Mouse (Mus musculus) neural tube, embryonic 15.5 days (tissue): ENCODE results near the gene Gm2663. TPM values are rescaled to one million over a fixed set of nuclear protein-coding genes. Genes with fewer than 3 reads are reported as not detected.
"Not testable (repeated sequence)": the region's sequence is repeated elsewhere in the genome, so short reads cannot be mapped to it uniquely, and the experiment has no call there.

Source experiments
- ATAC-seq: fragments of 200-750 bp; cut with Nextera tagmentation; 2 replicates; pipeline ENCODE4 v1.8.0; 2017; ENCODE audit warnings: mild to moderate bottlenecking, moderate TSS enrichment, moderate library complexity; ENCODE audit not compliant: low FRiP score
- H3K27ac ChIP-seq: fragments of 300-500 bp; sonication (generic); replicated peaks from 2 replicates; pipeline ENCODE4 v1.5.1; 2015; ENCODE audit warnings: mild to moderate bottlenecking, inconsistent platforms
- H3K27me3 ChIP-seq: fragments of 300-500 bp; sonication (generic); replicated peaks from 2 replicates; pipeline ENCODE4 v1.6.1; 2015; ENCODE audit warnings: inconsistent platforms
- H3K36me3 ChIP-seq: fragments of 300-500 bp; sonication (generic); 2 replicates; pipeline ENCODE4 v1.6.1; 2015; ENCODE audit warnings: inconsistent platforms
- H3K4me1 ChIP-seq: fragments of 300-500 bp; sonication (generic); 2 replicates; pipeline ENCODE4 v1.6.1; 2015; ENCODE audit warnings: inconsistent platforms
- H3K4me2 ChIP-seq: fragments of 300-500 bp; sonication (generic); 2 replicates; pipeline ENCODE4 v1.6.1; 2015; ENCODE audit warnings: inconsistent platforms, mild to moderate bottlenecking, moderate library complexity
- H3K4me3 ChIP-seq: fragments of 300-500 bp; sonication (generic); replicated peaks from 2 replicates; pipeline ENCODE4 v1.5.1; 2015; ENCODE audit warnings: mild to moderate bottlenecking, inconsistent platforms
- H3K9ac ChIP-seq: fragments of 300-500 bp; sonication (generic); replicated peaks from 2 replicates; pipeline ENCODE4 v1.6.1; 2015; ENCODE audit warnings: mild to moderate bottlenecking, inconsistent platforms
- H3K9me3 ChIP-seq: fragments of 300-500 bp; sonication (generic); replicated peaks from 2 replicates; pipeline ENCODE4 v1.6.1; 2016; ENCODE audit warnings: inconsistent platforms
- WGBS: fragments of 180-500 bp; shearing (Covaris S2); methylation state at CpG from one replicate; pipeline ENCODE4 v1.1.7; 2015; ENCODE audit warnings: mixed read lengths; 5-methylcytosine and 5-hydroxymethylcytosine counted together
- polyA plus RNA-seq: library from polyadenylated mRNA; unstranded; fragments of >200 nt; fragmentation: Nextera tagmentation; extraction: Ambion mirVana; gene quantifications from 2 replicates; pipeline ENCODE4 v1.2.1, GENCODE M21; 2015

The Gm2663 gene
- polyA plus RNA-seq = not detected in 2 replicates

DNA sequence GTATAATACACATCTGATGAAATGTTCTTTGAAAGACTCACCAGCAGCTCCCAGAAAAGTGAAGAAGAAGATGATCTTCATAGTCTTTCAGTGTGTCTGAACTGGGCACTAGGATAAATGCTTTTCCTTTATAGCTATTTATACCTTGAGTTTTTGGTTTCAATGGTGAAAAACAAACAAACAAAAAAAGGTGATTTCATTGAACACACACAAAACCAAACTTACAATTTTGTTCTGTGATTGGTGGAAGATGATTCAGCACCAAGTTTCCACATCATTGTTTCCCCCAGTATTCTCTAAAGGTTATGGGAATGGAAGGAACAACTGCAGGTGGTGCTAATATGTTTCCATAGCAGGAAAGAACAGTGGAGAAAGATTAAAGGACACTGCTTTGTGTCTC lies at the start of gene Gm2663:
Gene Gm2663, minus strand, starts transcription at position 101 of the 400 bp plus-strand sequence.
- not testable (repeated sequence) for ATAC-seq, H3K4me3 ChIP-seq, H3K4me1 ChIP-seq, H3K9ac ChIP-seq, H3K4me2 ChIP-seq, H3K36me3 ChIP-seq, H3K9me3 ChIP-seq, H3K27ac ChIP-seq, H3K27me3 ChIP-seq

DNA sequence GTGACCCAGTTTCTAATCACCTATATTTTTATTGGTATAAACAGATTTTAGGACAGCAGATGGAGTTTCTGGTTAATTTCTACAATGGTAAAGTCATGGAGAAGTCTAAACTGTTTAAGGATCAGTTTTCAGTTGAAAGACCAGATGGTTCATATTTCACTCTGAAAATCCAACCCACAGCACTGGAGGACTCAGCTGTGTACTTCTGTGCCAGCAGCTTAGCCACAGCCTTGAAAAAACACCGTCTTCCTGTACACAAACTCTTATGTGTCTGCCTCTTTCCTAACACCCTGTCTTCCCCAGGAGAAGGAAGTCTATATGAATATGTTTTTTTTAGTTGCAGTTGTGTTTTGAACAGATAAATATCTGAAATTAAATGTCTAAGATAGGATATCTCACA lies 49.3 kb upstream of the Gm2663 start:
- Histone ChIP-seq H3K9ac (no peak overlapping the region), H3K4me3 (no peak overlapping the region), H3K36me3 (no peaks in the 10 kb centered on the region), H3K27ac (no peak overlapping the region), H3K4me2 (no peak overlapping the region), H3K9me3 (no peaks in the 10 kb centered on the region), H3K27me3 (no peaks in the 10 kb centered on the region), H3K4me1 (no peaks in the 10 kb centered on the region)
- 80% methylated on average over 1 of the region's 1 CpGs for WGBS
- ATAC-seq = no peak

DNA sequence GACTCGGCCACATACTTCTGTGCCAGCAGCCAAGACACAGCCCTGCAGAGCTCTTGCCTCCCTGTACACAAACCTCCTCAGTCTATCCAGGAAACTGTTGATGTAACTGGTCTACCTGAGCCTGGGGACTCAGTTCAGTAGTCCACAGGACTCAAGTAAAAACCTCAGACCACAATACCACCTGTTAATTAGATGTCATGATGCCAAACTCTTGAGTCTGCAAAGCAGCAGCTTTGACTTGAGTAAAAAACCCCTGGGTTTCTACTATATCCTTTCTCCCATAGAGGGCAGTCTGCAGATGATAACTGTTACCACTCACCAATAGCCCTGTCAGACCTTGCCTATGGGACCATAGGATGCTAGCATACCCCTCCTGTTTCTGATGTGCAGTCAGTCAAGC lies 48.7 kb upstream of the Gm2663 start:
- no peaks in the 10 kb centered on the region for H3K27me3 ChIP-seq
- no peak overlapping the region for H3K27ac ChIP-seq
- H3K9ac ChIP-seq = no peak overlapping the region
- no peak overlapping the region for H3K4me2 ChIP-seq
- H3K4me1 ChIP-seq = no peaks in the 10 kb centered on the region
- no peaks in the 10 kb centered on the region for H3K36me3 ChIP-seq
- 86% methylated on average over 1 of the region's 1 CpGs for WGBS
- no peak for ATAC-seq
- H3K9me3 ChIP-seq = no peaks in the 10 kb centered on the region
- H3K4me3 ChIP-seq = no peak overlapping the region

DNA sequence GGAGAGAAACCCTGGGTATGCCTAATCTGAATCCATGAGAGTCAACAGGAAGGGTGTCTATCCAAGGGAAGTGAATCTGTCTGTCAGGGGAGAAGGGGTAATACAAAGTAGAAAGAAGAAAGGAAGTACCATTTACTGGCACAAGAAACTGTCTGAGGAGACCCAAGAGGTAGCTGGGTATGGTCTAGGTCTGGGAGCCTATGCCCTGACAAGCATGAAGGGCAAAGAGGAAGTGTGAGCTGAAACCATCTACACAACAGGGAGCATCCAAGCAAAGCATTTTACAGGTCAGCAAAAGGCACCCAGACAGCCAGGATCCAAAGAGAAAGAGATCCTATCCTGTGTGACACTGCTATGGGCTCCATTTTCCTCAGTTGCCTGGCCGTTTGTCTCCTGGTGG lies 47.9 kb upstream of the Gm2663 start:
- Histone ChIP-seq H3K4me3 (no peak overlapping the region), H3K9me3 (no peaks in the 10 kb centered on the region), H3K9ac (no peak overlapping the region), H3K27ac (no peak overlapping the region), H3K4me2 (no peak overlapping the region), H3K36me3 (no peaks in the 10 kb centered on the region), H3K4me1 (no peaks in the 10 kb centered on the region), H3K27me3 (no peaks in the 10 kb centered on the region)
- no peak for ATAC-seq
- 85% methylated on average over 1 of the region's 1 CpGs for WGBS

DNA sequence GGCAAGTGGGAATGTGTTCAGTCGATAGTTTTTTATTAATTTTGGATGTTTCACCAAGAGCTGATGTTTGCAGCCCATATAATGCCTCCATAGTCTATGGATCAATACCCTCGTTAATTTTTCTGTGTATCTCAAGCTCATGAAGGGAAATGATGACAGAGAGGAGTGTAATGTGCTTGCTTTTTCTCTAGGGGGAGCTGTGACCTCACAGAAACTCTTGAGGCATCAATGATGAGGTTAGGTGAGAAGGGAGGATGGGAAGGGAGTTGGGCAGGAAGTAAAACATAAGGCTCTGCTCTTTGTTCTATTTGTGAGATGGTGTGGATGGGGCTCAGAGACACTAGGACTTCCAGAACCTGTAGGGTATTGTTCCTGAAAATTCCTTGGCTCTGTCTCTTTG lies 47.3 kb upstream of the Gm2663 start:
- ATAC-seq = no peak
- no peak overlapping the region for H3K27ac ChIP-seq
- 65% methylated on average over 2 of the region's 2 CpGs for WGBS

DNA sequence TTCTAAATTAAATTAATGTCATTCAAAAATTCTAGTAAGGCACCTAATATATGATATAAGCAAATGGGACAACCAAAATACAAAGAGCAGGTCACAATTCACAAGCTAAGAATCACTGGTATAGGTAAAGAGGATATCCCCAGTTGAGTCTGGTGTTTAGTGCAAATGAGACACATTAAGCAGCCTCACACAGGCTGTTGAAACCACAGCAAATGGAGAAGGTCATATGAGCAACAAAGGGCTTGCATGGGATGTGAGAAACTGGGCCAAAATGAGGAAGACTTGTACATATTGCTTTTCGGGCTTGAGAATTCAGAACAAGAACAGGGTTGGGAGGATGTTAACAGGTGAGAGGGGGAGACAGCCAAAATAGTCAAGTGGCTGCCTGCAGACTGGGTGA lies 45.5 kb upstream of the Gm2663 start:
- ATAC-seq = no peak
- H3K4me3 ChIP-seq = no peak overlapping the region
- H3K36me3 ChIP-seq = no peaks in the 10 kb centered on the region
- H3K9me3 ChIP-seq = no peaks in the 10 kb centered on the region
- H3K27ac ChIP-seq = no peak overlapping the region
- WGBS = 91% methylated on average over 1 of the region's 1 CpGs
- H3K27me3 ChIP-seq = no peaks in the 10 kb centered on the region
- no peaks in the 10 kb centered on the region for H3K4me1 ChIP-seq
- H3K9ac ChIP-seq = no peak overlapping the region
- H3K4me2 ChIP-seq = no peak overlapping the region

More for the DNA sequence above, 47.3 kb upstream of the Gm2663 start:
- Histone ChIP-seq H3K36me3 (no peaks in the 10 kb centered on the region), H3K4me1 (no peaks in the 10 kb centered on the region), H3K9me3 (no peaks in the 10 kb centered on the region), H3K4me3 (no peak overlapping the region), H3K27me3 (no peaks in the 10 kb centered on the region), H3K4me2 (no peak overlapping the region), H3K9ac (no peak overlapping the region)

DNA sequence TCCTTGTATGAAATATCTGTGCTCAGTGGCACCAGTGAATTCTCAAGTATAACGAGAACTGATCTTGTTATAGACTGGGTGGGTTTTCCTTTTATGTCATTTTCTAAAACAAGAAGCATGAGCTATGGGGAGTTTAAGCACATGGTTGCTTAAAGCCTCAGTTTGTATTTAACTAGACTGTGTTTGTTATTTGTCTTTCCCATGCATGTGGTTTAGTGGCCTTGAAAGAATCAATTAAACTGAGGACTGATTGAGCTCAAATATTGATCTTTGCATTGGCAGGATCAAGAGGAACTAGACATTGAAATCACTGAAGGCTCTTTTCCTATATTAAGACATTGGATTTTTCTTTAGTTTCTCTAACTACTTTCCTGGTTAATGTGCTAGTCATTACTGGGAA lies 45.0 kb upstream of the Gm2663 start:
- no peak overlapping the region for H3K27ac ChIP-seq
- no peak for ATAC-seq
- H3K36me3 ChIP-seq = no peaks in the 10 kb centered on the region
- no peaks in the 10 kb centered on the region for H3K27me3 ChIP-seq
- no peak overlapping the region for H3K4me3 ChIP-seq
- no peak overlapping the region for H3K4me2 ChIP-seq
- no peak overlapping the region for H3K9ac ChIP-seq
- no peaks in the 10 kb centered on the region for H3K4me1 ChIP-seq
- no peaks in the 10 kb centered on the region for H3K9me3 ChIP-seq
- 86% methylated on average over 1 of the region's 1 CpGs for WGBS

DNA sequence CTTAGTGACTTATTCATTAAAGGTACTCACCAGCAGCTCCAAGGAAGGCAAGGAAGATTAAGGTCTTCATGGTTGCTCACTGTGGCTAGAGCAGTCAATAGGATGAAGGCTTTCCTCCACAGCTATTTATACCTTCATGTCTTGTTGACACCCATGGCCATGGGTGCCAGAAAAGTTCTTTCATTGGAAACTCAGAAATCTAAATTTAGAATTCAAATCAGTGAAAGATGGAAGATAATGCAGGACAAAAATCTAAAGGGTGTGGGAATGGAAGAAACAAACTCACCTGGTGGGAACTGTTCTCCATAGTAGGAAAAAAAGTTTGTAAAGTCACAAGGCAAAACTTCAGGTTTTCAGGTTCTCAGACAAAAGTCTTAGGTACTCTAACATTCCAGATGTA lies 36.1 kb upstream of the Gm2663 start, which contains the start of gene 2210010C04Rik:
Gene 2210010C04Rik, minus strand, starts transcription at position 101 of the 400 bp plus-strand sequence.
- Histone ChIP-seq H3K4me2 (no peak within 1 kb of the TSS), H3K4me3 (no peak within 1 kb of the TSS), H3K9me3 (no peaks in the 10 kb centered on the region), H3K27me3 (no peaks in the 10 kb centered on the region), H3K4me1 (no peaks in the 10 kb centered on the region), H3K36me3 (no peaks in the 10 kb centered on the region), H3K9ac (no peak within 1 kb of the TSS), H3K27ac (no peak within 1 kb of the TSS)
- no peak for ATAC-seq

DNA sequence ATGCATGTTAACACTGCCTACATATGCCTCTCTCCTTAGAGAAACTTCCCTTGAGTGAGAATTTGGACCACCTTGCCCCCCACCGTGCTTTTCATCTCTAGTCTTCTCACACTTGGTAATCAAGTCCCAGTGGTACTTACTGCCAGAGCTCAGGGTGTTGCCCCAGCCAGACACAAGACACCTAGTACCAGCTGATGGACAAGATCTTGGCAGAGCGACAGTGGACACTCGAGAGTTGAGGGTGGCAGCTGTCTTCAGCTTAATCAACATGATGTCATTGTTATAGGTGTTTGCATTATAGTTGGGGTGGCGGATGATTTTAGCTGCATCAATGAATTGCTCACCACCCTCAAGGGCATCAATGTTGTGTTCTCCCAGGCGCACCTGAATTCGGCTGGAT lies 33.5 kb upstream of the Gm2663 start:
- 89% methylated on average over 6 of the region's 6 CpGs for WGBS
- Histone ChIP-seq H3K9ac (no peak overlapping the region), H3K9me3 (no peaks in the 10 kb centered on the region), H3K4me1 (no peaks in the 10 kb centered on the region), H3K36me3 (no peaks in the 10 kb centered on the region), H3K27ac (no peak overlapping the region), H3K4me2 (no peak overlapping the region), H3K27me3 (no peaks in the 10 kb centered on the region), H3K4me3 (no peak overlapping the region)
- no peak for ATAC-seq

DNA sequence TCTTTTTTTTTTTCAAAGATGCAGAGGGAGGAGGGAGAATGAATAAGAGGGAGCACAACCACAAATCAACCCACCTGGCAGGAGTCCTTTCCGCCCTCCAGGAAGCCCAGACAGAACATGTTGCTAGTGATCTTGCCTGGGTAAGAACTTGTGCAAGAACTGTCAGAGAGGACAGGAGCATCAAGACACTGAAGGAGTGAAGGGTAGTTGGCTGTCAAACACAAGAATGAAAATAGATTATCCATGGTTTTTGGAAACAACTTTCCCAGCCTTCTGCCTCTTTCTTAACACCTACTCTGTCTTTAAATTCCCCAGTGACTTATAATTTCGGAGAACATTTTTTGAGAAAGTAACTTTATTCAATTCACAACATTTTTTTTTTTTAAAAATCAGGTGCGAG lies 33.0 kb upstream of the Gm2663 start:
- Histone ChIP-seq H3K36me3 (no peaks in the 10 kb centered on the region), H3K9me3 (no peaks in the 10 kb centered on the region), H3K4me2 (no peak overlapping the region), H3K27me3 (no peaks in the 10 kb centered on the region), H3K4me1 (no peaks in the 10 kb centered on the region), H3K4me3 (no peak overlapping the region), H3K27ac (no peak overlapping the region), H3K9ac (no peak overlapping the region)
- WGBS = 85% methylated on average over 3 of the region's 3 CpGs
- ATAC-seq = no peak

DNA sequence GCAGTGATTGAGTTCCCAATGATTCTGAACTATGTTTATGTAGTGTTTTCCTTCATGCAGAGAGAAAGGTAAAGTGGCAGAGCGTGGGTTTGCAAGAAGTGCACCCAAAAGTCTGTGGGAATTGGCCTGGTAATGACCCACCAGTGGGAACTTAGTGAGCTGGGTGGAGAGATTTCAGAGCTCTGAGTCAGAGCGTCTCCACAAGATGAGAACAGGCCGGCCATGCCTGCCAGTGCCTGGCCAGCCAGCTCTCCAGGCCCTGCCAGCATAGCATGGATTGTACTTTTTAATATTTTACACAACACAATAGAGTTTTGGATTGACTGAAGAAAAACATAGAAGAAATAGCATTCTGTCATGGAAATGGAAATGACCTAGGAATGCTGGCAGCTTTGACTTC lies 31.5 kb upstream of the Gm2663 start:
- WGBS = 91% methylated on average over 3 of the region's 3 CpGs

DNA sequence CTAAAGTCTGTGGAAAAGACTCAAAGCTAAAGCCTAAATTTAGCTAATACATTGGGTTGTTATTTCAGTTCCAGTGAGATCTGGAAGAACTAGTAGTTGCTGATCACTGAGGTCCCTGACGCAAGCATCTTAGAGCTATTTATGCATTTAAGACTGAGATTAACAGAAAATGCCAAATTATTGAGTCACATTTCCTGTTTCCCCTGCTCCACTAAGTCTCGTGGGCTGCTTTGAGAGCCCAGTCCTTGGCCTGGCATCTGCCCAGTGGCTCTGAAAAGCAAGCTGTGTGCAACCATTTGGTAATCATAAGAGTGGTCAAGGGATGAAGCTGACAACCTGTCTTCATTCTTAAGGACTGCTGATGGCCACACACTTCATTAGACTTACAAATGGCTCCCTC lies 27.8 kb upstream of the Gm2663 start:
- Histone ChIP-seq H3K27me3 (no peaks in the 10 kb centered on the region), H3K27ac (no peak overlapping the region), H3K9me3 (no peaks in the 10 kb centered on the region), H3K36me3 (no peaks in the 10 kb centered on the region), H3K4me3 (no peak overlapping the region), H3K9ac (no peak overlapping the region), H3K4me1 (no peaks in the 10 kb centered on the region), H3K4me2 (no peak overlapping the region)
- no peak for ATAC-seq
- WGBS = 44% methylated on average over 2 of the region's 2 CpGs

More for the DNA sequence above, 31.5 kb upstream of the Gm2663 start:
- no peak overlapping the region for H3K9ac ChIP-seq
- H3K27ac ChIP-seq = no peak overlapping the region
- no peaks in the 10 kb centered on the region for H3K4me1 ChIP-seq
- no peaks in the 10 kb centered on the region for H3K9me3 ChIP-seq
- H3K27me3 ChIP-seq = no peaks in the 10 kb centered on the region
- no peak overlapping the region for H3K4me3 ChIP-seq
- no peak for ATAC-seq
- H3K36me3 ChIP-seq = no peaks in the 10 kb centered on the region
- H3K4me2 ChIP-seq = no peak overlapping the region
